Mouse (Mus musculus) common myeloid progenitor, adult 5-6 weeks (primary cell): Measurements from ENCODE around the gene Stk11ip. TPM values are rescaled to one million over a fixed set of nuclear protein-coding genes. Genes with fewer than 3 reads are reported as not detected.
A peak's percentile ranks its signal among the peaks of the same experiment; 100 is the strongest.

Experiments used
- ATAC-seq: replicated peaks from 2 replicates; pipeline ENCODE4 v1.8.0; 2016; ENCODE audit warnings: low read depth, mild to moderate bottlenecking, moderate TSS enrichment, inconsistent platforms; ENCODE audit not compliant: poor library complexity, severe bottlenecking
- total RNA-seq: library from RNA; stranded (forward); fragments of 200-1000, 187-1606 nt; gene quantifications from 2 replicates; pipeline ENCODE4 v1.2.3, GENCODE M21; 2017

The Stk11ip gene
- total RNA-seq, 1 experiment from 2014 or later: 19.5 TPM

- no peak for ATAC-seq
Observed at GRCm38 (mm10) chr1:75502945-75503650, 18.2 kb upstream of the Stk11ip start.

- no peak for ATAC-seq
Observed at GRCm38 (mm10) chr1:75503651-75503980, 17.7 kb upstream of the Stk11ip start.

GRCm38 (mm10) chr1:75504256-75505045 lies 16.9 kb upstream of the Stk11ip start:
- ATAC-seq: no peak

- ATAC-seq: peak; percentile 30; the same call in 1 of the 2 replicates
Observed at GRCm38 (mm10) chr1:75505159-75505955, 16.0 kb upstream of the Stk11ip start.

- ATAC-seq: peak; percentile 42
Observed at GRCm38 (mm10) chr1:75505956-75506831, 15.1 kb upstream of the Stk11ip start, which contains the start of gene Obsl1. Gene Obsl1, minus strand, starts transcription at chr1:75506452.

- ATAC-seq: no peak
Observed at GRCm38 (mm10) chr1:75507006-75507405, 14.3 kb upstream of the Stk11ip start, which contains the start of gene Inha. Gene Inha, plus strand, starts transcription at chr1:75507077.

- ATAC-seq: no peak
Observed at GRCm38 (mm10) chr1:75509586-75509985, 11.7 kb upstream of the Stk11ip start.

GRCm38 (mm10) chr1:75510154-75510553 lies 11.2 kb upstream of the Stk11ip start:
- no peak for ATAC-seq

GRCm38 (mm10) chr1:75511437-75512210 lies 9.7 kb upstream of the Stk11ip start:
- no peak for ATAC-seq

GRCm38 (mm10) chr1:75512550-75512949 lies 8.8 kb upstream of the Stk11ip start:
- no peak for ATAC-seq

GRCm38 (mm10) chr1:75516703-75517380 lies 4.5 kb upstream of the Stk11ip start:
- no peak for ATAC-seq

- ATAC-seq: no peak
Observed at GRCm38 (mm10) chr1:75517984-75518383, 3.3 kb upstream of the Stk11ip start.

- ATAC-seq: no peak
Observed at GRCm38 (mm10) chr1:75518427-75518826, 2.9 kb upstream of the Stk11ip start.

GRCm38 (mm10) chr1:75519576-75519975 lies 1.8 kb upstream of the Stk11ip start:
- ATAC-seq: no peak

- ATAC-seq: no peak
Observed at GRCm38 (mm10) chr1:75524679-75525078, 3.4 kb downstream of the Stk11ip start.

GRCm38 (mm10) chr1:75530546-75530945 lies 9.2 kb downstream of the Stk11ip start:
- ATAC-seq: no peak

GRCm38 (mm10) chr1:75532280-75533172 lies 11.2 kb downstream of the Stk11ip start:
- ATAC-seq: no peak
